Mouse (Mus musculus): ENCODE data around the gene Akap6. TPM values are rescaled to one million over a fixed set of nuclear protein-coding genes. Genes with fewer than 3 reads are reported as not detected.

Gene Akap6
- polyA plus RNA-seq, 1 experiment: 0.59 TPM

- Histone ChIP-seq H3K4me3 (ENCODE audit: control insufficient read depth, low read depth, low read length) (no peak overlapping the region), H3K27me3 (ENCODE audit: control insufficient read depth, insufficient read depth, low read length) (no peaks in the 10 kb centered on the region), H3K36me3 (ENCODE audit: control insufficient read depth, insufficient read depth, low read length) (no peaks in the 10 kb centered on the region), H3K4me1 (ENCODE audit: control insufficient read depth, insufficient read depth, low read length) (no peaks in the 10 kb centered on the region), H3K27ac (ENCODE audit: control insufficient read depth, insufficient read depth, low read depth, low read length) (no peak overlapping the region)
- no peak for TF ChIP-seq POLR2A (IDR thresholded peaks at IDR 0.05; ENCODE audit: control insufficient read depth, low read depth, low read length)
- TF ChIP-seq CTCF (IDR thresholded peaks at IDR 0.05; ENCODE audit: control insufficient read depth, insufficient read depth, insufficient replicate concordance, low read depth, low read length): no peak
Observed at GRCm38 (mm10) chr12:53144760-53145159, 445.6 kb downstream of the Akap6 start.

DNA sequence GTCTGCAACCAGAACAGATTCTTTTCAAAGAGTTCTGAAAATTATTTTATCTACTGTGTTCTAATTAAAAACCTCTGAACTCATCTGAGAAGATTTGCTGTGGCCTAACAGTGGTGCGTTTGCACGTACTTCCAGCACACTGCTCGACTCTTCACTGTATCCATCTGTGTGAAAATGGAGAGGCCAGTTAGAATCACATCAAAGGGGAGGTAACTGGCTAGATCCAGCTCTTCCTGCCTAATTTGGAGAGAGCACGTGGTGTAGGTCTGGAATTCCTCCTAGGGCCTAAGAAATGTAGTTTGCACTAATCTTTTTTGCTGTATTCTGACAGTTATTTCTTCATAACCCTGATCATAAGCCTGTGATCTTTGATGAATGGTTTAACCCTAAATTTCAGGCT, 446.3 kb downstream of the Akap6 start:
- Histone ChIP-seq H3K27me3 (ENCODE audit: control insufficient read depth, insufficient read depth, low read length) (no peaks in the 10 kb centered on the region), H3K27ac (ENCODE audit: control insufficient read depth, insufficient read depth, low read depth, low read length) (no peak overlapping the region), H3K4me3 (ENCODE audit: control insufficient read depth, low read depth, low read length) (no peak overlapping the region), H3K36me3 (ENCODE audit: control insufficient read depth, insufficient read depth, low read length) (no peaks in the 10 kb centered on the region), H3K4me1 (ENCODE audit: control insufficient read depth, insufficient read depth, low read length) (no peaks in the 10 kb centered on the region)
- no peak for TF ChIP-seq POLR2A (IDR thresholded peaks at IDR 0.05; ENCODE audit: control insufficient read depth, low read depth, low read length)
- TF ChIP-seq CTCF (IDR thresholded peaks at IDR 0.05; ENCODE audit: control insufficient read depth, insufficient read depth, insufficient replicate concordance, low read depth, low read length): no peak

DNA sequence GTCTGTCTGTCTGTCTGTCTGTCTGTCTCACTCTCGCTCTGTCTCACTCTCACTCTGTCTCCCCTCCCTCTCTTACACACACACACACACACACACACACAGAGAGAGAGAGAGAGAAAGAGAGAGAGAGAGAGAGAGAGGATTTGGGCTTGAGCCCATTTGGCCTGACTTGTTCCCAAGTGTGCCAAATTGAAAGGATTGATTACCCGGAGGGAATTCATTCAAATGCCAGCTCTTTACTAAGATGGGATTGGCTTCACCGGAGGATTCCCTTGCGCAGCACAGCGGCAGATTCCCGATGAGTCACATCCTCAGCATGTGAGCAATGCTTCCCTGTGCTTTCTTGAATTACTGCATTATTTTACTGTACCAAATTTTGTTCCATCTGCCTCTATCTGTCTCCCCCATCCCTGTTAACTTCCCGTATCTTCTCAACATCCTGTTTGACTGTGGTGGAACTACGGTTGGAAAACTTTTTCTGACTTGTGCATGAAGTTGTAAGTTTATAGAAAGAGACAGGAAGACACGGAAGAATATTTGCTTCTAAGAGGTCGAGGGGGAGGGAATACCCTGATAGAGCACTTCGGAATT, 447.4 kb downstream of the Akap6 start:
- H3K27ac ChIP-seq (ENCODE audit: control insufficient read depth, insufficient read depth, low read depth, low read length): no peak overlapping the region
- H3K4me3 ChIP-seq (ENCODE audit: control insufficient read depth, low read depth, low read length): no peak overlapping the region
- TF ChIP-seq CTCF (IDR thresholded peaks at IDR 0.05; ENCODE audit: control insufficient read depth, insufficient read depth, insufficient replicate concordance, low read depth, low read length) (no peak), POLR2A (IDR thresholded peaks at IDR 0.05; ENCODE audit: control insufficient read depth, low read depth, low read length) (no peak)
- H3K27me3 ChIP-seq (ENCODE audit: control insufficient read depth, insufficient read depth, low read length): no peaks in the 10 kb centered on the region
- no peaks in the 10 kb centered on the region for H3K4me1 ChIP-seq (ENCODE audit: control insufficient read depth, insufficient read depth, low read length)
- no peaks in the 10 kb centered on the region for H3K36me3 ChIP-seq (ENCODE audit: control insufficient read depth, insufficient read depth, low read length)

DNA sequence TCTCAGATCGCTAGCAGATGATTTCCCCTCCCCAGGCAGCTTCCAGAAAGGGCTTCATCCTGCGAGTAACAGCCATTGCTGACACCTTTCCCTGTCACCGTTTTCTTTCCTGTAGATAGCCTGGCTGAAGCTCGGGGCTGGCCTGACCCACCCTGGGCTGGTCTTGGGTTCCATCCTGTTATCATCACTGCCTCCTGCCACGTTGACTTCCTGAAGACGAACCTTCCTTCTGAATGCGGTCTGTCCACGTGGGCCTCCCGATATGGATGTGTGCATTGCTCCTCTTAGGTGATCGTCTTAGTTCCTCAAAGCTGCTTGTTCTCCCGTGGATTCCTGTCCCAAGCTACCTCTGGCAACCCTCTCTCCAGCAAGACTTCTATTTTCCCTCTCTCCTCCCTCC, 448.5 kb downstream of the Akap6 start:
- TF ChIP-seq CTCF (IDR thresholded peaks at IDR 0.05; ENCODE audit: control insufficient read depth, insufficient read depth, insufficient replicate concordance, low read depth, low read length) (no peak), POLR2A (IDR thresholded peaks at IDR 0.05; ENCODE audit: control insufficient read depth, low read depth, low read length) (no peak)
- H3K4me3 ChIP-seq (ENCODE audit: control insufficient read depth, low read depth, low read length): no peak overlapping the region
- H3K27ac ChIP-seq (ENCODE audit: control insufficient read depth, insufficient read depth, low read depth, low read length): no peak overlapping the region
- H3K36me3 ChIP-seq (ENCODE audit: control insufficient read depth, insufficient read depth, low read length): no peaks in the 10 kb centered on the region
- no peaks in the 10 kb centered on the region for H3K27me3 ChIP-seq (ENCODE audit: control insufficient read depth, insufficient read depth, low read length)
- H3K4me1 ChIP-seq (ENCODE audit: control insufficient read depth, insufficient read depth, low read length): no peaks in the 10 kb centered on the region

DNA sequence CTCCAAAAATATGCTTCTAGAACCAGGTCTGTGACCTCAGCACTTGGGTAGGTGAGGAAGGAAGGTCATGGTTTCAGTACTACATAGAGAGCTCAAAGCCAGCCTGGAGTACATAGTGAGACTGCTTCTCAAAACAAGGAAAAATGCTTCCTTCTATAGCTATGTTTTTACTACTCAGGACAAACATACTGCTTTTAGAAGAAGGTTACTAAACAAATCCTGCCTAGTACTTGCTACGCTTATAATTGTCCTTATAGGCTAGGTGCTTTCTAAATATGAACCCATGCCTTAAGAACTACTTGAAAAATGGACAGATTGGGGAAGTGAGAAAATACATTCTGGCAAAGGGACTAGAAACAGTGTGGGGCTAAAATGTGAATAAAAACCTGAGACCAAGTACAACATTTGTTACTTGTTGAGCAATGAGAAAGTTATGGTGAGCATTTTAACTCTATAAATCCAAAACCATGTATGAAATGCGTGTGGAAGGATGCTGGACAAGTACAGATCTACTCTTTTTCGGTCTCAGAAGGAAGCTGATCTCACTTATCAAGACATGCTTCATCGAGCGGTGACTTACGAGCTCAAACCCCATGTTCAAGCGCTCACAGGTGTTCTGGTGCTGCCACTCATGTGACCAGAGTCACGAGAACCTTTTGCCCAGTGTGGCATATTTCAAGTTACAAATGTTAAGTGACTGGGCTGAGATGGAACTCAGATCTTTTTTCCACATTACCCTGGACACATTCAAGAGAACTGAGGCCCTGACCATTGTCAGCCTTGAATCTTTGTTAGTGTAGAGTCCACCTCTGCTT, 469.2 kb downstream of the Akap6 start:
- TF ChIP-seq CTCF (IDR thresholded peaks at IDR 0.05; ENCODE audit: control insufficient read depth, insufficient read depth, insufficient replicate concordance, low read depth, low read length) (no peak), POLR2A (IDR thresholded peaks at IDR 0.05; ENCODE audit: control insufficient read depth, low read depth, low read length) (no peak)
- Histone ChIP-seq H3K4me3 (ENCODE audit: control insufficient read depth, low read depth, low read length) (no peak overlapping the region), H3K4me1 (ENCODE audit: control insufficient read depth, insufficient read depth, low read length) (no peaks in the 10 kb centered on the region), H3K36me3 (ENCODE audit: control insufficient read depth, insufficient read depth, low read length) (no peaks in the 10 kb centered on the region), H3K27me3 (ENCODE audit: control insufficient read depth, insufficient read depth, low read length) (no peaks in the 10 kb centered on the region), H3K27ac (ENCODE audit: control insufficient read depth, insufficient read depth, low read depth, low read length) (no peak overlapping the region)

GRCm38 (mm10) chr12:53191435-53191834, 492.3 kb downstream of the Akap6 start:
- Histone ChIP-seq H3K36me3 (ENCODE audit: control insufficient read depth, insufficient read depth, low read length) (no peaks in the 10 kb centered on the region), H3K4me1 (ENCODE audit: control insufficient read depth, insufficient read depth, low read length) (no peaks in the 10 kb centered on the region; the same call in 1 of the 2 replicates), H3K27me3 (ENCODE audit: control insufficient read depth, insufficient read depth, low read length) (no peaks in the 10 kb centered on the region), H3K4me3 (ENCODE audit: control insufficient read depth, low read depth, low read length) (no peak overlapping the region), H3K27ac (ENCODE audit: control insufficient read depth, insufficient read depth, low read depth, low read length) (no peak overlapping the region)
- TF ChIP-seq POLR2A (IDR thresholded peaks at IDR 0.05; ENCODE audit: control insufficient read depth, low read depth, low read length) (no peak), CTCF (IDR thresholded peaks at IDR 0.05; ENCODE audit: control insufficient read depth, insufficient read depth, insufficient replicate concordance, low read depth, low read length) (no peak)

DNA sequence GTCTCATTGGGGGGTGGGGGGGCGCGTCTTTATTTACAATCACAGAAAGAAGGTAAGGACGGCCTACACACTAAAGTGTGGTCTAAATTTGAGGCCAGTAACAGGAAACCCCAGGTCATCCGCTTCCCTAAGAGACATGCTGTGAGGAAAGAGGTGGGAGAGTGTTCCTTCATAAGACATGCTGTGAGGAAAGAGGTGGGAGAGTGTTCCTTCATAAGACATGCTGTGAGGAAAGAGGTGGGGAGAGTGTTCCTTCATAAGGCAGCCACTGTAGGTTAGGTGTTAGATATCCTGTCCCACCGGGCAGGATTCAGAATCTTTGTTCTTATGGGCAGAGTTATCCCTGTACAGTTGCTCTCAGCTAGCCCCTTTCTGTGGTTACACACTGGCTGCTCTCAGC, 494.5 kb downstream of the Akap6 start:
- TF ChIP-seq POLR2A (IDR thresholded peaks at IDR 0.05; ENCODE audit: control insufficient read depth, low read depth, low read length): no peak
- no peak for TF ChIP-seq CTCF (IDR thresholded peaks at IDR 0.05; ENCODE audit: control insufficient read depth, insufficient read depth, insufficient replicate concordance, low read depth, low read length)
- Histone ChIP-seq H3K4me1 (ENCODE audit: control insufficient read depth, insufficient read depth, low read length) (no peaks in the 10 kb centered on the region; the same call in 1 of the 2 replicates), H3K27ac (ENCODE audit: control insufficient read depth, insufficient read depth, low read depth, low read length) (no peak overlapping the region), H3K4me3 (ENCODE audit: control insufficient read depth, low read depth, low read length) (no peak overlapping the region), H3K27me3 (ENCODE audit: control insufficient read depth, insufficient read depth, low read length) (no peaks in the 10 kb centered on the region), H3K36me3 (ENCODE audit: control insufficient read depth, insufficient read depth, low read length) (no peaks in the 10 kb centered on the region)

Other genes with a start within 250 kb of the Akap6 start
- gene Arhgap5, start 195.4 kb upstream of the Akap6 start, polyA plus RNA-seq (2012; rRNA removed): 10.9 and 15.6 TPM in 2 replicates

Measured in testis, adult 2 months (tissue).